Mouse (Mus musculus) cerebellum, adult 2 months (tissue): ENCODE data around the gene Etfa. TPM values are rescaled to one million over a fixed set of nuclear protein-coding genes. Genes with fewer than 3 reads are reported as not detected.

ENCODE experiments used
- DNase-seq, 2 experiments: peaks; one replicate each; pipeline ENCODE4 v3.0.0; 2021
- H3K27ac ChIP-seq: fragments of 200-500 bp; 2 replicates; pipeline ENCODE4 v1.5.1; 2012; ENCODE audit warnings: low read length, control low read depth, inconsistent platforms; ENCODE audit not compliant: insufficient read depth
- H3K27me3 ChIP-seq: fragments of 200-500 bp; 2 replicates; pipeline ENCODE4 v1.6.1; 2012; ENCODE audit warnings: inconsistent platforms, mild to moderate bottlenecking, low read length, moderate library complexity; ENCODE audit not compliant: control insufficient read depth, insufficient read depth
- H3K4me1 ChIP-seq: fragments of 200-500 bp; 2 replicates; pipeline ENCODE4 v1.6.1; 2011; ENCODE audit warnings: low read length; ENCODE audit not compliant: control insufficient read depth, insufficient read depth
- H3K4me3 ChIP-seq: fragments of 200-500 bp; replicated peaks from 2 replicates; pipeline ENCODE3; 2011; ENCODE audit warnings: mild to moderate bottlenecking, low read depth, low read length, control low read depth; ENCODE audit not compliant: insufficient read depth
- CTCF ChIP-seq: fragments of 200-500 bp; IDR thresholded peaks from 2 replicates; pipeline ENCODE4 v1.5.1; 2011; ENCODE audit warnings: low read depth, mild to moderate bottlenecking, control low read depth, low read length, moderate library complexity, borderline replicate concordance; ENCODE audit not compliant: insufficient read depth
- POLR2A ChIP-seq: fragments of 200-500 bp; IDR thresholded peaks from 2 replicates; pipeline ENCODE4 v1.6.1; 2011; ENCODE audit warnings: low read length, control low read depth, borderline replicate concordance; ENCODE audit not compliant: insufficient read depth
- WGBS: fragments of 180-500 bp; shearing (Covaris S2); methylation state at CpG from one replicate; pipeline ENCODE4 v1.1.7; 2018; 5-methylcytosine and 5-hydroxymethylcytosine counted together
- polyA plus RNA-seq: library from polyadenylated mRNA; depleted of rRNA; stranded (reverse); fragments of >200 nt; gene quantifications from 2 replicates; pipeline ENCODE4 v1.2.3, GENCODE M21; 2012

The Etfa gene
- polyA plus RNA-seq, 1 experiment = 62.3 TPM

GRCm38 (mm10) chr9:55508701-55509100, 3.3 kb downstream of the Etfa start:
- 48% methylated on average over 4 of the region's 4 CpGs for WGBS
- H3K27me3 ChIP-seq = no peaks in the 10 kb centered on the region

GRCm38 (mm10) chr9:55507922-55508321, 4.1 kb downstream of the Etfa start:
- H3K4me3 ChIP-seq = no peak overlapping the region
- no peak for DNase-seq
- H3K27me3 ChIP-seq = no peaks in the 10 kb centered on the region
- peaks cover 3% of the 10 kb centered on the region; the same call in 1 of the 2 replicates for H3K4me1 ChIP-seq
- no peak for TF ChIP-seq CTCF
- no peak for TF ChIP-seq POLR2A
- no peak overlapping the region for H3K27ac ChIP-seq
- WGBS = 72% methylated on average over 3 of the region's 3 CpGs

More at GRCm38 (mm10) chr9:55508701-55509100, 3.3 kb downstream of the Etfa start:
- Histone ChIP-seq H3K4me1 (peaks cover 3% of the 10 kb centered on the region; the same call in 1 of the 2 replicates), H3K27ac (no peak overlapping the region), H3K4me3 (no peak overlapping the region)
- TF ChIP-seq POLR2A (no peak), CTCF (no peak)
- no peak for DNase-seq

- peak in 1 of 2 experiments; percentile 15 for DNase-seq
- WGBS = 18% methylated on average over 2 of the region's 2 CpGs
- no peaks in the 10 kb centered on the region for H3K27me3 ChIP-seq
- TF ChIP-seq CTCF (no peak), POLR2A (no peak)
- H3K27ac ChIP-seq = no peak overlapping the region
- no peak overlapping the region for H3K4me3 ChIP-seq
- H3K4me1 ChIP-seq = no peaks in the 10 kb centered on the region
Measured at GRCm38 (mm10) chr9:55482116-55482515, 29.9 kb downstream of the Etfa start.

DNA sequence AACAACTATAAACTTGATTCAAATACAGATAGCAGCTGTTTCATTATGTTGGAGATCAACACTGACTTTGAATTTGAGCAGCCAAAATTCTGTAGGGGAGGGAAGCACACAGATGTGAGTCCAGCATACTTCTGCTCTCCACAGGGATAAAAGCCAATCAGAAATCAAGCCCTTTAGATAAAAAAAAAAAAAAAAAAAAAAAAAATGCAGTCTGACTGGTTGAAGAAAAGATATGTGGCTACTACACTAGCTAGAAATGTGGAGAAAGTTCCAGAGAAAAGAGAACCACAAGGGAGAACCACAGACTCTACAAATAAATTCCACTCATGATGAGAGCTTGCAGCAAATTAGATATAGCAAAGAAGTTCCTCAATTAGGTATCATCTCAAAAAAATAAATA, 33.3 kb downstream of the Etfa start:
- DNase-seq = no peak
- TF ChIP-seq POLR2A (no peak), CTCF (no peak)
- H3K27ac ChIP-seq = no peak overlapping the region
- H3K4me1 ChIP-seq = no peaks in the 10 kb centered on the region
- H3K4me3 ChIP-seq = no peak overlapping the region
- H3K27me3 ChIP-seq = no peaks in the 10 kb centered on the region

- 79% methylated on average over 1 of the region's 1 CpGs for WGBS
- no peak overlapping the region for H3K27ac ChIP-seq
- no peak for DNase-seq
- no peak overlapping the region for H3K4me3 ChIP-seq
- no peaks in the 10 kb centered on the region for H3K27me3 ChIP-seq
- no peaks in the 10 kb centered on the region for H3K4me1 ChIP-seq
- TF ChIP-seq CTCF (no peak), POLR2A (no peak)
Measured at GRCm38 (mm10) chr9:55476084-55476483, 36.0 kb downstream of the Etfa start.

DNA sequence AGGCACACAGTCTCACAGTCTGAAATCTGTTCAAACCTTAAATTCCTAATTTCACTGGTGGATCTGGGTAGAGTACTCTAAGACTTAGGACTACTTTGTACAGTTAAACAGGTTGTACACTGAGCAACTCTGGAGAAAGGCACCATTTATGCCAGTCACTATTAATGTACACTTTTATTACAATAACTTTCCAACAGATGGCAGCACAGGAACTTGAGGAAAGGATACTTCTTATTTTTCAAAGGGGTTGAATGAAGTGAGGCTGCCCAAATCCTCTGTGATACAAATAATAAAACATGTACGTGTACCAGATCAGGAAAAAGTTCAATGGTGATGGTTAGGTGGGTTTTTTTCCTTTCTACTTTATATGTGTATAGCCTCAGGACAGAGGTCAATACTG, 43.6 kb downstream of the Etfa start:
- H3K4me1 ChIP-seq = no peaks in the 10 kb centered on the region
- 58% methylated on average over 1 of the region's 1 CpGs for WGBS
- DNase-seq = no peak
- no peak overlapping the region for H3K27ac ChIP-seq
- TF ChIP-seq CTCF (peak; percentile 9; the same call in 1 of the 2 replicates), POLR2A (no peak)
- H3K4me3 ChIP-seq = no peak overlapping the region
- H3K27me3 ChIP-seq = no peaks in the 10 kb centered on the region

DNA sequence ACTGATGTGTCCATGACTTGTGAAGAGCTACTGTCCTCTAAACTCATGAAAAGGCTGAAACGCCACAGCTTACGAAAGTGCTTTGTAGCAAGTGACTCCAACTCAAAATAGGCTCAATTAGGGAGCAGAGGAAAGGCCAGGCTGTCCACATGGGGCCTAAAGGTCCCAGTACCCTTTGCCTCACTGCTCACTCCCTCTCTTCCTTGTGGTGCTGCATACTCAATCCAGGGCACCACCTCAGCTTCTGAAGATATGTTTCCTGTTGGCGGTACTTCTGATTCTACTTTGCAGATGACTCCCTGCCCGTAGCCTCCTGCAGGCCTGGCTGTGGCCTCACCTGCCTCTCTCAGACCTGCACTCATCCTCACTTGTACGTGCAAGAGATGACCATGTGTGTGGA, 58.7 kb downstream of the Etfa start:
- no peak for TF ChIP-seq CTCF
- H3K27ac ChIP-seq = no peak overlapping the region
- 94% methylated on average over 5 of the region's 5 CpGs for WGBS
- no peak overlapping the region for H3K4me3 ChIP-seq
- H3K27me3 ChIP-seq = no peaks in the 10 kb centered on the region
- DNase-seq = no peak
- H3K4me1 ChIP-seq = no peaks in the 10 kb centered on the region

DNA sequence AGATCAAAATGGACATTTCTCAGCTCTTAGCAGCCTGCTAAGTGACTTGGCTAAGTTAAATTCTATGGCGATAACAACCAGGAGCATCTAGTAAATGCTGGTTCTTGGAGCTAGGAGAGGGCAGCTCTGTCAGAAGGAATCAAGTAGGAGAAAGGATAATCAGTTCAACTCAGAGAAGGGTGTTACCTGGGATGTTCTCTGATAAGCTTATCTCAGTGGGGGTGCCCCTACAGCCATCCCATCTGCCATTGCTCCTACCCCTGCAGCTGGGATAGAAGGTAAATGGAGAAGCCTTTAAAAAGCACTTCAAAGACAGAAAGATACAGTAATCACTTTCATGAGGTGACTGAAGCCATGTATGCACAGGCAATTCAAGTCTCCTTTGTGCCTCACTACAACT, 59.1 kb downstream of the Etfa start:
- no peak for DNase-seq
- H3K4me1 ChIP-seq = no peaks in the 10 kb centered on the region
- H3K4me3 ChIP-seq = no peak overlapping the region
- WGBS = 100% methylated on average over 1 of the region's 1 CpGs
- no peaks in the 10 kb centered on the region for H3K27me3 ChIP-seq
- TF ChIP-seq POLR2A (no peak), CTCF (no peak)
- H3K27ac ChIP-seq = no peak overlapping the region

- no peak for DNase-seq
- no peaks in the 10 kb centered on the region for H3K4me1 ChIP-seq
- TF ChIP-seq CTCF = no peak
- no peak for TF ChIP-seq POLR2A
- no peak overlapping the region for H3K27ac ChIP-seq
- WGBS = 84% methylated on average over 3 of the region's 3 CpGs
- no peak overlapping the region for H3K4me3 ChIP-seq
- H3K27me3 ChIP-seq = no peaks in the 10 kb centered on the region
Measured at GRCm38 (mm10) chr9:55451426-55451825, 60.6 kb downstream of the Etfa start.
